Mouse (Mus musculus): Measurements from ENCODE around the gene D630023F18Rik.

Gene D630023F18Rik

GRCm38 (mm10) chr1:65109756-65110435 lies 13.1 kb downstream of the D630023F18Rik start:
- DNase-seq, result no peak

- DNase-seq, result no peak
These were observed 13.8 kb downstream of the D630023F18Rik start for GRCm38 (mm10) chr1:65109196-65109595.

GRCm38 (mm10) chr1:65107654-65108279 lies 15.2 kb downstream of the D630023F18Rik start:
- no peak for DNase-seq

GRCm38 (mm10) chr1:65103273-65103672 lies 19.7 kb downstream of the D630023F18Rik start, which contains the start of gene Cryga:
Gene Cryga (minus strand): TSS chr1:65103373.
- no peak for DNase-seq

DNA sequence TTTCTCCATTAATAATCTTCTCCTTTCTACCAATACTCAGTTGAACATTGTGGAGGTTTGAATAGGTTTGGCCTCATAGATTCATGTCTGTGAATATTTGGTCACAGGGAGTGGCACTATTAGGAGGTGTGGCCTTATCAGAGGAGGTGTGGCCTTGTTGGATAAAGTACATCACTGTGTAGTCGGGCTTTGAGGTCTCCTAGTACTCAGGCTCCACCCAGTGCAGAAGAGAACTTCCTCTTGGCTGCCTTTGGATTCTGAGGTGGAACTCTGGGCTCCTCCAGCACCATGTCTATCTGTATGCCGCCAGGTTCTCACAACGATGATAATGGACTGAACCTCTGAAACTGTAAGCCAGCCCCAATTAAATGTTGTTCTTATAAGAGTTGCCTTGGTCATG lies 26.1 kb downstream of the D630023F18Rik start:
- DNase-seq, result no peak

GRCm38 (mm10) chr1:65091566-65091965 lies 31.4 kb downstream of the D630023F18Rik start:
- no peak for DNase-seq

DNA sequence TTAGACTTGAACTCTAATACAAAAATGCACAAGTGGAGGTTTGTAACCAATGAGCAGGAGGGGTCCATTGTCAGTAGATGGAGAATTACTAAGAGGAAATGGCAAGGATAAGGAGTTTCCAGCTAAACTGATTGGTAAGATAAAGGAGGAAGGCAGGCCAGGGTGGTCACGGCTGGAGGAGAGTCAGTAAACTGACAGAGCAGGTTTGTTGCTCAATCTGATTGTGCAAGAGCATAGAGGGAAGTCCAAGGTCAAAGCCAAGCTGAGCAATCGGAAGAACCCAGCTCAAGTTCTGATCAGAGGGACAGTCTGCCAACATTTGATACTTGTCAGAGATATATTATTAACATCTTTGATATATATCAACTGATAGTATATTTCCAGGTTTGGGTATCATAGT lies 32.6 kb downstream of the D630023F18Rik start:
- no peak for DNase-seq

- DNase-seq, result no peak
These were observed 34.3 kb downstream of the D630023F18Rik start for GRCm38 (mm10) chr1:65088567-65089356.

GRCm38 (mm10) chr1:65082188-65082587 lies 40.8 kb downstream of the D630023F18Rik start, which contains the start of gene Crygb:
Gene Crygb (minus strand): TSS chr1:65082288.
- no peak for DNase-seq

GRCm38 (mm10) chr1:65075607-65076006 lies 47.4 kb downstream of the D630023F18Rik start:
- no peak for DNase-seq

DNA sequence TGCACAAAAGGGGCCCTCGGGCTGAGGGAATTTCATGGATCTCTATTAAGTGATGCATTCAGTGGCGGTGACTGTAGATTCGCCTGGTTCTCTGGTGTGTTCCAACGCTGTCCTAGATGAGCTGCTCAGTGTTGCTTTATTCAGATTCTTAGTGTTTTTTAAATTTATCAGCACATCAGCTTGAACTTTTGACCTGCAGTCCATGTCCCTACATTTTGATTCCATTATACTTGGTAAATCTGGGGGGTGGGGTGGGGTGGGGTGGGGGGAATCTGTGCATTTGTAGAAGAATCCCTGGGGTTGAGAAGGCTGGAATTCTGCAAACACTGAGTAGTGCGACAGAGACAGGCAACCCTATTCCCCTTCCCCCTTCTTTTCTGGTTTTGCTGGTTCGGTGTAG lies 49.4 kb downstream of the D630023F18Rik start, which contains the start of gene Crygc:
Gene Crygc (minus strand): TSS at position 101 of the 400 bp plus-strand sequence.
- no peak for DNase-seq

GRCm38 (mm10) chr1:65067842-65068241 lies 55.2 kb downstream of the D630023F18Rik start:
- DNase-seq, result no peak

DNA sequence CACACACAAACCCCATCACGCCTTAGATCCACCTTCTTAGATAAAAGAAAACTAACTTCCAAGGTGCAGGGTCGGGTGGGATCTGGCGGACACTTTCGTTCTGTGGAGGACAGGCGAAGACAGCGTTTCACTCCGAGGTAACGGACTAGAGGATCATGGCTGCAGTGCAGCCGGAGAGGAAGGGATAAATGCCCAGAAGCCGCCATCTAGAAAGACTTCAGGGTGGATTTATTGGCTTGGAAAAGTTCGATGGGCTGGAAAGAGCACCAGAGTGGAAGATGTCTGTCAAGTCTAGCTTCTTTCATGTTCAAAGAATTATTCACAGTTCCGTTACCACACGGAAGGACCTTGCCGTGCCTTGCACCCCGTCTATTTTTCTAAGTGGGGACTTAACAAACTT lies 58.8 kb downstream of the D630023F18Rik start:
- no peak for DNase-seq

- no peak for DNase-seq
These were observed 59.7 kb downstream of the D630023F18Rik start, which contains the start of gene Crygd for GRCm38 (mm10) chr1:65063352-65063751. Gene Crygd (minus strand): TSS chr1:65063452.

Measured in cerebellum, adult 11-12 months (tissue).